14 mouse cellular contexts compared by ENCODE assay signal in genomic region chr8:116633470-116634150, GRCm38 (mm10).
DNase-seq lines count a peak whose midpoint lies in the region; ATAC-seq and TF ChIP-seq lines count a peak whose summit lies in the region.
"Had no signal": no experiment of that assay in that cellular context is flagged by ENCODE, and none has a peak within 500 bp of the region (broad histone marks: within the 10 kb centered on the region; RNA-seq: fewer than 3 reads in every experiment).

No protein-coding gene starts in this region.

- no peak for TF ChIP-seq CTCF in forebrain, postnatal 0 days (IDR thresholded peaks at IDR 0.05; ENCODE audit: low read depth)

- H3K4me1 ChIP-seq in forebrain, postnatal 0 days (ENCODE audit: insufficient read depth), result no peaks in the 10 kb centered on the region
- H3K4me1 ChIP-seq: limb, embryonic 12.5 days; stomach, embryonic 15.5 days had no signal

- no peak overlapping the region for H3K27ac ChIP-seq in forebrain, postnatal 0 days (ENCODE audit: low read depth, low read length)
- H3K27ac ChIP-seq: limb, embryonic 12.5 days; neural tube, embryonic 15.5 days; stomach, embryonic 15.5 days had no signal

- ATAC-seq in neutrophil, adult 5-6 weeks (ENCODE audit: extremely low read depth, insufficient number of reproducible peaks, low FRiP score, poor library complexity, severe bottlenecking), result peak; percentile 73
- ATAC-seq in activated CD4-positive, CD25-positive, alpha-beta regulatory T cell, adult 4 months, result no peak
- ATAC-seq in forebrain, postnatal 0 days, result no peak
- ATAC-seq: midbrain, embryonic 16.5 days had no signal

- no peaks in the 10 kb centered on the region for H3K36me3 ChIP-seq in forebrain, postnatal 0 days (ENCODE audit: insufficient read depth)
- H3K36me3 ChIP-seq: limb, embryonic 12.5 days; neural tube, embryonic 15.5 days; stomach, embryonic 15.5 days had no signal

- no peak overlapping the region for H3K4me3 ChIP-seq in forebrain, postnatal 0 days (ENCODE audit: low read depth, low read length)
- H3K4me3 ChIP-seq: erythroblast, embryonic 14.5 days; limb, embryonic 12.5 days; neural tube, embryonic 15.5 days; stomach, embryonic 15.5 days had no signal

- WGBS in forebrain, postnatal 0 days, result 73% methylated on average over 10 of the region's 10 CpGs

- no peak overlapping the region for H3K4me2 ChIP-seq in forebrain, postnatal 0 days (ENCODE audit: low read depth)
- H3K4me2 ChIP-seq: limb, embryonic 12.5 days; neural tube, embryonic 15.5 days; stomach, embryonic 15.5 days had no signal

- peak; percentile 78 to 85 for DNase-seq in B cell, adult 2 months
- DNase-seq in T-cell, adult 2 months (ENCODE audit: low spot score), result peak; percentile 13
- DNase-seq in cerebellum, postnatal 10 days, result peak; percentile 72 to 75
- no peak for DNase-seq in urinary bladder, postnatal 36 days (ENCODE audit: low spot score in 2 of 2)
- no peak for DNase-seq in forebrain, postnatal 0 days
- DNase-seq: kidney, postnatal 10 days; right cerebral cortex, adult 18-20 months had no signal

- no peaks in the 10 kb centered on the region for H3K27me3 ChIP-seq in forebrain, postnatal 0 days (ENCODE audit: insufficient read depth, low read length)
- H3K27me3 ChIP-seq: limb, embryonic 12.5 days; neural tube, embryonic 15.5 days; stomach, embryonic 15.5 days had no signal

- no peak overlapping the region for H3K9ac ChIP-seq in forebrain, postnatal 0 days
- H3K9ac ChIP-seq: limb, embryonic 12.5 days; neural tube, embryonic 15.5 days; stomach, embryonic 15.5 days had no signal

- H3K9me3 ChIP-seq in forebrain, postnatal 0 days (ENCODE audit: low read length), result no peaks in the 10 kb centered on the region
- H3K9me3 ChIP-seq: limb, embryonic 12.5 days; neural tube, embryonic 15.5 days; stomach, embryonic 15.5 days had no signal

Comparison
In these comparisons a context has a peak if more than half of its experiments do, and no peak if none do; other contexts are left out.
1. DNase-seq: peak in B cell, adult 2 months (2 of 2), T-cell, adult 2 months (single experiment) and cerebellum, postnatal 10 days (2 of 2); none in urinary bladder, postnatal 36 days (0 of 2) and forebrain, postnatal 0 days (single experiment).